Mouse (Mus musculus) ES-E14 (cell line): ENCODE results near the gene Vcpkmt.

Experiments
- ZC3H11A ChIP-seq: IDR thresholded peaks from 2 replicates; pipeline ENCODE4 v1.6.1; 2012; ENCODE audit warnings: low read depth, mild to moderate bottlenecking, inconsistent platforms, low read length, borderline replicate concordance
- ZNF384 ChIP-seq: IDR thresholded peaks from 2 replicates; pipeline ENCODE4 v1.6.1; 2012; ENCODE audit warnings: low read depth, low read length, inconsistent platforms

- TF ChIP-seq ZC3H11A (no peak), ZNF384 (no peak)
These were observed 53.0 kb downstream of the Vcpkmt start for GRCm38 (mm10) chr12:69529694-69530403.
